Mouse (Mus musculus): ENCODE results near the gene Rusc2.

- no peak for TF ChIP-seq CTCF (IDR thresholded peaks at IDR 0.05)
- TF ChIP-seq POLR2A (IDR thresholded peaks at IDR 0.05; ENCODE audit: insufficient read depth, low read depth, low read length), result no peak
These were observed 61.7 kb downstream of the Rusc2 start for GRCm38 (mm10) chr4:43443511-43443910.
